8 mouse cellular contexts compared by ENCODE assay signal in genomic region chr10:81349146-81349545, GRCm38 (mm10). TPM values are rescaled to one million over a fixed set of nuclear protein-coding genes. Genes with fewer than 3 reads are reported as not detected.
DNase-seq lines count a peak whose midpoint lies in the region; ATAC-seq and TF ChIP-seq lines count a peak whose summit lies in the region.

No protein-coding gene starts in this region.

- no peak for ATAC-seq in limb, embryonic 11.5 days (ENCODE audit: insufficient number of reproducible peaks, low FRiP score, low TSS enrichment, low read depth)
- ATAC-seq in midbrain, embryonic 14.5 days (ENCODE audit: low FRiP score, low TSS enrichment), result no peak

- peak overlapping the region; percentile 89 for H3K4me2 ChIP-seq in limb, embryonic 11.5 days (ENCODE audit: low read depth, severe bottlenecking)
- peak overlapping the region; percentile 92 for H3K4me2 ChIP-seq in midbrain, embryonic 14.5 days (ENCODE audit: low read length)

- DNase-seq in gastrocnemius, adult 2 months, result no peak
- no peak for DNase-seq in gastrocnemius, postnatal 14 days
- peak; percentile 54 to 61 for DNase-seq in heart, postnatal 10 days
- no peak for DNase-seq in limb, embryonic 11.5 days (ENCODE audit: low spot score)
- DNase-seq in midbrain, embryonic 14.5 days, result no peak
- no peak for DNase-seq in left cerebral cortex, postnatal 14 days (ENCODE audit: low spot score in 2 of 2)
- DNase-seq in layer of hippocampus, postnatal 14 days (ENCODE audit: low spot score in 2 of 2), result no peak

- H3K4me3 ChIP-seq in gastrocnemius, adult 2 months, result peak overlapping the region; percentile 99
- H3K4me3 ChIP-seq in bone marrow, adult 2 months (replicated peaks; ENCODE audit: control insufficient read depth, low read depth, low read length), result peak overlapping the region; percentile 84
- peak overlapping the region; percentile 98 for H3K4me3 ChIP-seq in limb, embryonic 11.5 days (ENCODE audit: low read depth, low read length)
- H3K4me3 ChIP-seq in midbrain, embryonic 14.5 days (replicated peaks; ENCODE audit: low read depth, low read length), result peak overlapping the region; percentile 60; the same call in 1 of the 2 replicates

- H3K27me3 ChIP-seq in limb, embryonic 11.5 days (ENCODE audit: control insufficient read depth, insufficient read depth, low read length), result peaks cover 6% of the 10 kb centered on the region; the same call in 1 of the 2 replicates
- H3K27me3 ChIP-seq in midbrain, embryonic 14.5 days (ENCODE audit: control insufficient read depth, insufficient read depth, low read length), result peaks cover 19% of the 10 kb centered on the region

- intact Hi-C loops in gastrocnemius, adult 2 months (cut with DNase I), result loop anchor here (2.0 kb wide), 1 partner anchor 26 kb away; no protein-coding TSS in a partner anchor
- intact Hi-C loops in gastrocnemius, postnatal 14 days (cut with DNase I; ENCODE audit: low total_unique reads), result no loop called here
- intact Hi-C loops in heart, postnatal 10 days (cut with DNase I), result no loop called here
- intact Hi-C loops in left cerebral cortex, postnatal 14 days (cut with DNase I), result loop anchor here (5.0 kb wide), 1 partner anchor 62 kb away; no protein-coding TSS in a partner anchor

- WGBS in bone marrow, adult 2 months, result 21% methylated on average over 12 of the region's 12 CpGs
- 8% methylated on average over 12 of the region's 12 CpGs for WGBS in limb, embryonic 11.5 days
- 4% methylated on average over 12 of the region's 12 CpGs for WGBS in midbrain, embryonic 14.5 days

- peak overlapping the region; percentile 96 for H3K27ac ChIP-seq in gastrocnemius, adult 2 months
- H3K27ac ChIP-seq in bone marrow, adult 2 months (ENCODE audit: control insufficient read depth, insufficient read depth, low read depth, low read length, poor library complexity), result no peak overlapping the region; the same call in 1 of the 2 replicates
- H3K27ac ChIP-seq in limb, embryonic 11.5 days (replicated peaks; ENCODE audit: low read depth, low read length), result no peak overlapping the region
- H3K27ac ChIP-seq in midbrain, embryonic 14.5 days (replicated peaks; ENCODE audit: low read depth, low read length), result no peak overlapping the region

- peaks cover 2% of the 10 kb centered on the region; the same call in 1 of the 2 replicates for H3K36me3 ChIP-seq in limb, embryonic 11.5 days (ENCODE audit: control insufficient read depth, insufficient read depth, low read length)
- H3K36me3 ChIP-seq in midbrain, embryonic 14.5 days (ENCODE audit: control insufficient read depth, insufficient read depth, low read length), result no peaks in the 10 kb centered on the region

- TF ChIP-seq CTCF in gastrocnemius, adult 2 months (IDR thresholded peaks at IDR 0.05), result no peak
- TF ChIP-seq CTCF in bone marrow, adult 2 months (IDR thresholded peaks at IDR 0.05; ENCODE audit: control insufficient read depth, insufficient read depth, low read length), result no peak

- H3K4me1 ChIP-seq in bone marrow, adult 2 months (ENCODE audit: control insufficient read depth, insufficient read depth, low read length), result peaks cover 5% of the 10 kb centered on the region
- peaks cover 20% of the 10 kb centered on the region for H3K4me1 ChIP-seq in limb, embryonic 11.5 days (ENCODE audit: control insufficient read depth, insufficient read depth, low read length)
- peaks cover 11% of the 10 kb centered on the region for H3K4me1 ChIP-seq in midbrain, embryonic 14.5 days (ENCODE audit: control insufficient read depth, insufficient read depth, low read length)

- peak overlapping the region; percentile 92; the same call in 1 of the 2 replicates for H3K9ac ChIP-seq in limb, embryonic 11.5 days (ENCODE audit: low read length)
- peak overlapping the region; percentile 62; the same call in 1 of the 2 replicates for H3K9ac ChIP-seq in midbrain, embryonic 14.5 days (replicated peaks; ENCODE audit: low read length)

- H3K9me3 ChIP-seq in limb, embryonic 11.5 days (ENCODE audit: control insufficient read depth, low read length), result no peaks in the 10 kb centered on the region
- no peaks in the 10 kb centered on the region for H3K9me3 ChIP-seq in midbrain, embryonic 14.5 days (ENCODE audit: control insufficient read depth, low read length)

- no peak for TF ChIP-seq POLR2A in bone marrow, adult 2 months (IDR thresholded peaks at IDR 0.05; ENCODE audit: borderline replicate concordance, control insufficient read depth, low read depth, low read length)

RNA-seq across cellular contexts. Expression of gene Hmg20b, which starts 1.1 kb away (rescaled TPM):
- total RNA-seq in gastrocnemius, adult 2 months (2021), result 10 to 100 TPM; 22.9 to 28.2 TPM
- 10 to 100 TPM; 24.3 to 25.8 TPM for total RNA-seq in gastrocnemius, postnatal 14 days (2021)
- polyA plus RNA-seq in bone marrow, adult 2 months (2011; ENCODE audit: insufficient read depth, insufficient read length, low replicate concordance, missing spikeins), result 56.9 and 60.7 TPM in 2 replicates
- total RNA-seq in heart, postnatal 10 days (2021), result 100 to 1,000 TPM in 1 of 2 experiments, 10 to 100 TPM in 1; 88.1 to 105 TPM
- 129 and 130 TPM in 2 replicates for polyA plus RNA-seq in limb, embryonic 11.5 days (2014; fragmentation: Nextera tagmentation; extraction: Ambion mirVana)
- polyA plus RNA-seq in midbrain, embryonic 14.5 days (2014; fragmentation: Nextera tagmentation; extraction: Ambion mirVana), result 30.6 and 36.5 TPM in 2 replicates
- total RNA-seq in left cerebral cortex, postnatal 14 days (2021), result 10 to 100 TPM; 21.4 to 23.3 TPM
- 10 to 100 TPM; 24.0 to 40.0 TPM for total RNA-seq in layer of hippocampus, postnatal 14 days (2021)

RNA-seq across cellular contexts. Expression of gene Gipc3, which starts 6.1 kb away (rescaled TPM):
- total RNA-seq in gastrocnemius, adult 2 months (2021), result 1 to 10 TPM in 1 of 2 experiments, under 1 TPM in 1; 0.69 to 1.3 TPM
- total RNA-seq in gastrocnemius, postnatal 14 days (2021), result 1 to 10 TPM; 1.8 to 2.0 TPM
- not detected in 2 replicates for polyA plus RNA-seq in bone marrow, adult 2 months (2011; ENCODE audit: insufficient read depth, insufficient read length, low replicate concordance, missing spikeins)
- 1 to 10 TPM; 4.8 to 6.1 TPM for total RNA-seq in heart, postnatal 10 days (2021)
- polyA plus RNA-seq in limb, embryonic 11.5 days (2014; fragmentation: Nextera tagmentation; extraction: Ambion mirVana), result not detected in 2 replicates
- not detected in 2 replicates for polyA plus RNA-seq in midbrain, embryonic 14.5 days (2014; fragmentation: Nextera tagmentation; extraction: Ambion mirVana)
- total RNA-seq in left cerebral cortex, postnatal 14 days (2021), result under 1 TPM; 0.51 to 0.97 TPM
- 1 to 10 TPM; 1.4 to 1.5 TPM for total RNA-seq in layer of hippocampus, postnatal 14 days (2021)

RNA-seq across cellular contexts. Expression of gene Mfsd12, which starts 8.1 kb away (rescaled TPM):
- total RNA-seq in gastrocnemius, adult 2 months (2021), result 1 to 10 TPM; 2.2 to 3.3 TPM
- 1 to 10 TPM; 3.7 to 4.0 TPM for total RNA-seq in gastrocnemius, postnatal 14 days (2021)
- polyA plus RNA-seq in bone marrow, adult 2 months (2011; ENCODE audit: insufficient read depth, insufficient read length, low replicate concordance, missing spikeins), result 11.0 and 14.3 TPM in 2 replicates
- 10 to 100 TPM; 11.6 to 14.4 TPM for total RNA-seq in heart, postnatal 10 days (2021)
- 4.7 and 5.9 TPM in 2 replicates for polyA plus RNA-seq in limb, embryonic 11.5 days (2014; fragmentation: Nextera tagmentation; extraction: Ambion mirVana)
- polyA plus RNA-seq in midbrain, embryonic 14.5 days (2014; fragmentation: Nextera tagmentation; extraction: Ambion mirVana), result 5.9 and 9.2 TPM in 2 replicates
- 10 to 100 TPM; 37.8 to 38.9 TPM for total RNA-seq in left cerebral cortex, postnatal 14 days (2021)
- total RNA-seq in layer of hippocampus, postnatal 14 days (2021), result 10 to 100 TPM; 40.8 to 45.8 TPM

RNA-seq across cellular contexts. Expression of gene 4930404N11Rik, which starts 16.5 kb away (rescaled TPM):
- total RNA-seq in gastrocnemius, adult 2 months (2021), result 1 to 10 TPM in 1 of 2 experiments, under 1 TPM in 1; 0.89 to 1.2 TPM
- total RNA-seq in gastrocnemius, postnatal 14 days (2021), result under 1 TPM; 0.37 to 0.42 TPM
- 4.5 and 12.3 TPM in 2 replicates for polyA plus RNA-seq in bone marrow, adult 2 months (2011; ENCODE audit: insufficient read depth, insufficient read length, low replicate concordance, missing spikeins)
- 1 to 10 TPM in 1 of 2 experiments, under 1 TPM in 1; 0.42 to 1.1 TPM for total RNA-seq in heart, postnatal 10 days (2021)
- polyA plus RNA-seq in limb, embryonic 11.5 days (2014; fragmentation: Nextera tagmentation; extraction: Ambion mirVana), result 0.21 and 0.45 TPM in 2 replicates
- 0.32 and 0.37 TPM in 2 replicates for polyA plus RNA-seq in midbrain, embryonic 14.5 days (2014; fragmentation: Nextera tagmentation; extraction: Ambion mirVana)
- total RNA-seq in left cerebral cortex, postnatal 14 days (2021), result 1 to 10 TPM in 1 of 2 experiments, under 1 TPM in 1; 0.93 to 1.3 TPM
- total RNA-seq in layer of hippocampus, postnatal 14 days (2021), result 1 to 10 TPM in 1 of 2 experiments, under 1 TPM in 1; 0.92 to 1.0 TPM

RNA-seq across cellular contexts. Expression of gene Tbxa2r, which starts 20.6 kb away (rescaled TPM):
- under 1 TPM; 0.43 to 0.75 TPM for total RNA-seq in gastrocnemius, adult 2 months (2021)
- total RNA-seq in gastrocnemius, postnatal 14 days (2021), result 1 to 10 TPM; 1.5 to 2.2 TPM
- 3.3 and 7.9 TPM in 2 replicates for polyA plus RNA-seq in bone marrow, adult 2 months (2011; ENCODE audit: insufficient read depth, insufficient read length, low replicate concordance, missing spikeins)
- 1 to 10 TPM; 7.7 to 8.5 TPM for total RNA-seq in heart, postnatal 10 days (2021)
- polyA plus RNA-seq in limb, embryonic 11.5 days (2014; fragmentation: Nextera tagmentation; extraction: Ambion mirVana), result 1.7 and 1.8 TPM in 2 replicates
- 2.9 and 3.7 TPM in 2 replicates for polyA plus RNA-seq in midbrain, embryonic 14.5 days (2014; fragmentation: Nextera tagmentation; extraction: Ambion mirVana)
- total RNA-seq in left cerebral cortex, postnatal 14 days (2021), result 1 to 10 TPM; 1.3 to 1.5 TPM
- total RNA-seq in layer of hippocampus, postnatal 14 days (2021), result 1 to 10 TPM; 1.8 to 2.2 TPM

Comparison
In these comparisons a context has a peak if more than half of its experiments do, and no peak if none do; other contexts are left out.
1. intact Hi-C loops: an anchor here in gastrocnemius, adult 2 months (2.0 kb wide) and left cerebral cortex, postnatal 14 days (5.0 kb wide); none called in gastrocnemius, postnatal 14 days and heart, postnatal 10 days.
2. DNase-seq: peak in heart, postnatal 10 days (2 of 2); none in gastrocnemius, adult 2 months (single experiment), gastrocnemius, postnatal 14 days (single experiment), limb, embryonic 11.5 days (single experiment), midbrain, embryonic 14.5 days (single experiment), left cerebral cortex, postnatal 14 days (0 of 2) and layer of hippocampus, postnatal 14 days (0 of 2).
3. Peak in every context shown above with its lines, with median percentiles within 50 percentile points of each other: H3K4me3 ChIP-seq.